In the genomic region with DNA sequence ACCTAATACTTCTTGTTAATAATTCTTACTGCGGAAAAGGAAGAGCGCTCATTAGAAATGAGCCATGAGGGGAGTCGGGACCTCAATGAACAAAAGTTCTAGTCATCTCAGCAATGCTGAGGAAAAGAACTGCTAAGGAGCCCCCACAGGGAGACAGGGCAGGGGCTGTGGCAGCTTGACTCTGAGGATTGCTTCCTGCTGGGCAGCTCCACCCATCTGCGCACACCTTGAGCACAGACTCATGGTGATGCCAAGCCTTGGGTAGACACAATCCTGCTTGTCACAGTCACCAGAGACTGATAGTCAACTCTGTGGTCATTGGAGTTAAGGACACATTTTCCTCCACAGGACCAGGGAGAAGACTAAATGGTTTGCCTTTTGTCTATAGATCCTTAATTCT, we compare ENCODE assay signal across 16 mouse cellular contexts. TPM values are rescaled to one million over a fixed set of nuclear protein-coding genes. Genes with fewer than 3 reads are reported as not detected.
DNase-seq lines count a peak whose midpoint lies in the region; ATAC-seq and TF ChIP-seq lines count a peak whose summit lies in the region.
"Had no signal": no experiment of that assay in that cellular context is flagged by ENCODE, and none has a peak within 500 bp of the region (broad histone marks: within the 10 kb centered on the region; RNA-seq: fewer than 3 reads in every experiment).

No protein-coding gene starts in this region.

- no peaks in the 10 kb centered on the region for H3K27me3 ChIP-seq in heart, postnatal 0 days (ENCODE audit: control insufficient read depth, insufficient read depth, low read length)
- no peaks in the 10 kb centered on the region for H3K27me3 ChIP-seq in lung, embryonic 14.5 days (ENCODE audit: insufficient read depth, low read length)
- H3K27me3 ChIP-seq in small intestine, adult 2 months (ENCODE audit: control insufficient read depth, insufficient read depth, low read length), result no peaks in the 10 kb centered on the region
- H3K27me3 ChIP-seq: forebrain, embryonic 12.5 days; limb, embryonic 12.5 days had no signal

- no peaks in the 10 kb centered on the region for H3K9me3 ChIP-seq in heart, postnatal 0 days (replicated peaks; ENCODE audit: control insufficient read depth, low read length)
- H3K9me3 ChIP-seq in lung, embryonic 14.5 days (ENCODE audit: low read depth, low read length), result no peaks in the 10 kb centered on the region
- H3K9me3 ChIP-seq: forebrain, embryonic 12.5 days; limb, embryonic 12.5 days had no signal

- H3K4me3 ChIP-seq in gastrocnemius, adult 2 months, result no peak overlapping the region; the same call in 1 of the 2 replicates
- H3K4me3 ChIP-seq in heart, postnatal 0 days (ENCODE audit: low read depth, low read length), result no peak overlapping the region
- H3K4me3 ChIP-seq in lung, embryonic 14.5 days (ENCODE audit: low read depth, low read length), result no peak overlapping the region
- no peak overlapping the region for H3K4me3 ChIP-seq in small intestine, adult 2 months (ENCODE audit: low read depth, low read length)
- H3K4me3 ChIP-seq: forebrain, embryonic 12.5 days; limb, embryonic 12.5 days had no signal

- no peak for TF ChIP-seq EP300 in heart, postnatal 0 days (IDR thresholded peaks at IDR 0.05; ENCODE audit: low read depth)

- H3K9ac ChIP-seq in heart, postnatal 0 days (replicated peaks; ENCODE audit: low read depth, low read length), result no peak overlapping the region; the same call in 1 of the 2 replicates
- no peak overlapping the region for H3K9ac ChIP-seq in lung, embryonic 14.5 days
- H3K9ac ChIP-seq: forebrain, embryonic 12.5 days; limb, embryonic 12.5 days had no signal

- 91% methylated on average over 4 of the region's 4 CpGs for WGBS in heart, postnatal 0 days
- 64% methylated on average over 4 of the region's 4 CpGs for WGBS in lung, embryonic 14.5 days
- WGBS in small intestine, adult 2 months, result 54% methylated on average over 4 of the region's 4 CpGs

- no peaks in the 10 kb centered on the region for H3K36me3 ChIP-seq in heart, postnatal 0 days (replicated peaks; ENCODE audit: control insufficient read depth, insufficient read depth, low read length)
- no peaks in the 10 kb centered on the region for H3K36me3 ChIP-seq in lung, embryonic 14.5 days (ENCODE audit: insufficient read depth)
- H3K36me3 ChIP-seq in small intestine, adult 2 months (ENCODE audit: control insufficient read depth, insufficient read depth, low read length), result no peaks in the 10 kb centered on the region
- H3K36me3 ChIP-seq: forebrain, embryonic 12.5 days; limb, embryonic 12.5 days had no signal

- intact Hi-C loops in gastrocnemius, adult 2 months (cut with DNase I), result no loop called here

- DNase-seq in gastrocnemius, adult 2 months, result no peak
- DNase-seq in gastrocnemius, adult 8-10 months (ENCODE audit: low spot score in 2 of 2), result no peak
- no peak for DNase-seq in heart, postnatal 0 days (ENCODE audit: low spot score)
- no peak for DNase-seq in heart, adult 9 months (ENCODE audit: low spot score in 2 of 2)
- DNase-seq in lung, embryonic 14.5 days, result no peak
- no peak for DNase-seq in lung, postnatal 14 days
- no peak for DNase-seq in layer of hippocampus, postnatal 14 days (ENCODE audit: low spot score in 2 of 2)
- DNase-seq: cerebellum, adult 9-10 months; midbrain, embryonic 14.5 days; right cerebral cortex, adult 18-20 months; spleen, adult 18-20 months had no signal

- H3K4me2 ChIP-seq in heart, postnatal 0 days (ENCODE audit: low read depth, low read length), result 0 out of 2 replicates have a peak overlapping the region, but pooled peaks have one; percentile 2
- no peak overlapping the region for H3K4me2 ChIP-seq in lung, embryonic 14.5 days
- H3K4me2 ChIP-seq: forebrain, embryonic 12.5 days; limb, embryonic 12.5 days had no signal

- TF ChIP-seq POLR2A in small intestine, adult 2 months (IDR thresholded peaks at IDR 0.05; ENCODE audit: low read depth, low read length), result no peak

- ATAC-seq in heart, postnatal 0 days (ENCODE audit: insufficient read depth, low read depth), result peak; percentile 27; the same call in 1 of the 2 replicates
- 0 out of 2 replicates have a peak, but pooled peaks have one; percentile 28 for ATAC-seq in lung, embryonic 14.5 days (ENCODE audit: insufficient read depth)

- no peak for TF ChIP-seq CTCF in gastrocnemius, adult 2 months (IDR thresholded peaks at IDR 0.05)
- TF ChIP-seq CTCF in heart, postnatal 0 days (IDR thresholded peaks at IDR 0.05; ENCODE audit: low read depth), result no peak
- TF ChIP-seq CTCF in lung, embryonic 14.5 days (IDR thresholded peaks at IDR 0.05; ENCODE audit: low read depth), result no peak
- TF ChIP-seq CTCF in small intestine, adult 2 months (IDR thresholded peaks at IDR 0.05; ENCODE audit: extremely low read depth, insufficient read length, insufficient replicate concordance, low read depth, low read length), result no peak

- H3K27ac ChIP-seq in gastrocnemius, adult 2 months, result peak overlapping the region; percentile 72
- H3K27ac ChIP-seq in heart, postnatal 0 days (ENCODE audit: low read depth), result peak overlapping the region; percentile 83
- 0 out of 2 replicates have a peak overlapping the region, but pooled peaks have one; percentile 49 for H3K27ac ChIP-seq in lung, embryonic 14.5 days (ENCODE audit: low read depth)
- H3K27ac ChIP-seq in small intestine, adult 2 months (ENCODE audit: insufficient read depth, low read depth, low read length), result peak overlapping the region; percentile 66
- H3K27ac ChIP-seq: forebrain, embryonic 12.5 days; hindbrain, postnatal 0 days; limb, embryonic 12.5 days had no signal

- H3K4me1 ChIP-seq in heart, postnatal 0 days (ENCODE audit: control insufficient read depth, insufficient read depth), result peaks cover 13% of the 10 kb centered on the region
- H3K4me1 ChIP-seq in lung, embryonic 14.5 days (ENCODE audit: insufficient read depth), result peaks cover 10% of the 10 kb centered on the region
- H3K4me1 ChIP-seq in small intestine, adult 2 months (ENCODE audit: control insufficient read depth, insufficient read depth, insufficient read length, low read length), result peaks cover 11% of the 10 kb centered on the region
- H3K4me1 ChIP-seq: forebrain, embryonic 12.5 days had no signal

RNA-seq across cellular contexts. Expression of gene Cdc42bpb, which starts 9.6 kb away (rescaled TPM):
- 10 to 100 TPM; 16.3 to 24.3 TPM for total RNA-seq in gastrocnemius, adult 2 months (2021)
- total RNA-seq in gastrocnemius, adult 8-10 months (2022), result 10 to 100 TPM; 13.7 to 18.7 (median 14.9) TPM
- 119 and 147 TPM in 2 replicates for total RNA-seq in heart, postnatal 0 days (2014; rRNA removed; ENCODE audit: low replicate concordance)
- 13.9 and 18.2 TPM in 2 replicates for polyA plus RNA-seq in heart, postnatal 0 days (2015; fragmentation: Nextera tagmentation; extraction: Ambion mirVana)
- polyA plus RNA-seq in lung, embryonic 14.5 days (2014; fragmentation: Nextera tagmentation; extraction: Ambion mirVana), result 45.1 and 47.5 TPM in 2 replicates
- polyA plus RNA-seq in small intestine, adult 2 months (2012; rRNA removed), result 190 and 472 TPM in 2 replicates
- total RNA-seq in layer of hippocampus, postnatal 14 days (2021), result 100 to 1,000 TPM; 117 to 125 TPM

RNA-seq across cellular contexts. Expression of gene Lbhd2, which starts 19.5 kb away (rescaled TPM):
- not detected for total RNA-seq in gastrocnemius, adult 2 months (2021)
- total RNA-seq in gastrocnemius, adult 8-10 months (2022), result not detected
- not detected in 2 replicates for total RNA-seq in heart, postnatal 0 days (2014; rRNA removed; ENCODE audit: low replicate concordance)
- not detected in 2 replicates for polyA plus RNA-seq in heart, postnatal 0 days (2015; fragmentation: Nextera tagmentation; extraction: Ambion mirVana)
- 0.50 and 0.68 TPM in 2 replicates for polyA plus RNA-seq in lung, embryonic 14.5 days (2014; fragmentation: Nextera tagmentation; extraction: Ambion mirVana)
- not detected in 2 replicates for polyA plus RNA-seq in small intestine, adult 2 months (2012; rRNA removed)
- total RNA-seq in layer of hippocampus, postnatal 14 days (2021), result 1 to 10 TPM in 1 of 2 experiments, under 1 TPM in 1; 0.62 to 1.8 TPM
- total RNA-seq: CH12.LX had no signal

RNA-seq across cellular contexts. Expression of gene Exoc3l4, which starts 29.7 kb away (rescaled TPM):
- total RNA-seq in gastrocnemius, adult 2 months (2021), result 1 to 10 TPM in 1 of 2 experiments, under 1 TPM in 1; 0.56 to 1.5 TPM
- 1 to 10 TPM in 3 of 4 experiments, under 1 TPM in 1; 0.72 to 3.2 (median 2.7) TPM for total RNA-seq in gastrocnemius, adult 8-10 months (2022)
- 7.9 and 51.6 TPM in 2 replicates for total RNA-seq in heart, postnatal 0 days (2014; rRNA removed; ENCODE audit: low replicate concordance)
- polyA plus RNA-seq in heart, postnatal 0 days (2015; fragmentation: Nextera tagmentation; extraction: Ambion mirVana), result 8.5 and 9.8 TPM in 2 replicates
- 10.3 and 10.7 TPM in 2 replicates for polyA plus RNA-seq in lung, embryonic 14.5 days (2014; fragmentation: Nextera tagmentation; extraction: Ambion mirVana)
- 356 and 552 TPM in 2 replicates for polyA plus RNA-seq in small intestine, adult 2 months (2012; rRNA removed)
- 1 to 10 TPM; 1.2 to 2.3 TPM for total RNA-seq in layer of hippocampus, postnatal 14 days (2021)

RNA-seq across cellular contexts. Expression of gene Tnfaip2, which starts 55.1 kb away (rescaled TPM):
- total RNA-seq in gastrocnemius, adult 2 months (2021), result 10 to 100 TPM; 29.1 to 54.8 TPM
- total RNA-seq in gastrocnemius, adult 8-10 months (2022), result 10 to 100 TPM; 17.0 to 41.0 (median 32.6) TPM
- total RNA-seq in heart, postnatal 0 days (2014; rRNA removed; ENCODE audit: low replicate concordance), result 12.5 and 14.8 TPM in 2 replicates
- 8.9 and 9.5 TPM in 2 replicates for polyA plus RNA-seq in heart, postnatal 0 days (2015; fragmentation: Nextera tagmentation; extraction: Ambion mirVana)
- 2.0 and 3.4 TPM in 2 replicates for polyA plus RNA-seq in lung, embryonic 14.5 days (2014; fragmentation: Nextera tagmentation; extraction: Ambion mirVana)
- polyA plus RNA-seq in small intestine, adult 2 months (2012; rRNA removed), result 10.2 and 16.4 TPM in 2 replicates
- total RNA-seq in layer of hippocampus, postnatal 14 days (2021), result 1 to 10 TPM in 1 of 2 experiments, under 1 TPM in 1; 0.55 to 1.2 TPM
